Mouse (Mus musculus) left cerebral cortex, adult 9 months (tissue): ENCODE measurements at regions not wholly inside any gene's neighbourhood (a gene's known extent, or its start where the extent isn't known, plus 50 kb on each side); places are given as distances from the start of the nearest gene placed in this dataset.

Experiments
- DNase-seq, 2 experiments: peaks; one replicate each; pipeline ENCODE4 v3.0.0; 2022; ENCODE audit warnings: low spot score in 2 of 2

GRCm38 (mm10) chr10:5747681-5748080 lies 57.7 kb downstream of the Fbxo5 start:
- no peak for DNase-seq

GRCm38 (mm10) chr10:5735141-5735540 lies 70.3 kb downstream of the Fbxo5 start:
- DNase-seq: peak in 1 of 2 experiments; percentile 16

- DNase-seq: no peak
These were observed 60.8 kb downstream of the Vip start for GRCm38 (mm10) chr10:5699791-5700190.

- no peak for DNase-seq
These were observed 58.4 kb downstream of the Vip start for GRCm38 (mm10) chr10:5697457-5697856.
